Mouse (Mus musculus) Muller cell, postnatal 12 days (primary cell): ENCODE data around the gene Plaa.
"Not testable (repeated sequence)": the region's sequence is repeated elsewhere in the genome, so short reads cannot be mapped to it uniquely, and the experiment has no call there.

Experiments
- DNase-seq: peaks from one replicate; pipeline ENCODE4 v3.0.0-alpha.2; 2015; ENCODE audit errors: inconsistent ontology term

The Plaa gene

DNA sequence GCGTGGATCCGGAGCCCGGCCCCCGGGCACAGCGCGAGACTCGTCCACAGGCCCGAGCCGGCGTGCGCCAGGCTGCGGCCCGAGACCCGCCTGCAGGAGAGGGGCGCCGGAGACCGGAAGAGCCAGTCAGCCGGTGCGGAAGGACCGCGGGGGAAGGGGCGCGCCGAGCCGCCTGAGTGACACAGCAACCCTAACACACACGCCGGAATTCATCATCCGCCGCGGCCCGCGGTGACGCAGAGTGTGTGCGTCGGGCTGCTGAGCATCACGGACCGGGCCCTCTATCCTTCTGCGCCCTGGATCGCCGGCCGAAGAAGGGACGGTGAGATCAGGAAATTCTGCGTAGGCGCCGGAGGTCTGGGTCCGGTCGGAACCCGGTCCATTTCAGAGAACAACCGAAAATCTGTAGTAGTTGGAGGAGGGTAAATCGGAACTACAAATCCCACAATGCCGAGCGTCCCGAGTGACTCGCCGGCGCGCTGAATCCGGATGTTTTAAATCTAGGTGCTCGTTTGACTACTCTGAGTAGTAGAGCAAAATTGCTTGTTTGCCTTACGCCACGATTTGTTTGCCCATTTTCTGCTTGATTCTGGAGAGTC, at the start of gene Plaa:
Gene Plaa, minus strand, starts transcription at position 214 of the 599 bp plus-strand sequence.
- DNase-seq, result peak; percentile 97

DNA sequence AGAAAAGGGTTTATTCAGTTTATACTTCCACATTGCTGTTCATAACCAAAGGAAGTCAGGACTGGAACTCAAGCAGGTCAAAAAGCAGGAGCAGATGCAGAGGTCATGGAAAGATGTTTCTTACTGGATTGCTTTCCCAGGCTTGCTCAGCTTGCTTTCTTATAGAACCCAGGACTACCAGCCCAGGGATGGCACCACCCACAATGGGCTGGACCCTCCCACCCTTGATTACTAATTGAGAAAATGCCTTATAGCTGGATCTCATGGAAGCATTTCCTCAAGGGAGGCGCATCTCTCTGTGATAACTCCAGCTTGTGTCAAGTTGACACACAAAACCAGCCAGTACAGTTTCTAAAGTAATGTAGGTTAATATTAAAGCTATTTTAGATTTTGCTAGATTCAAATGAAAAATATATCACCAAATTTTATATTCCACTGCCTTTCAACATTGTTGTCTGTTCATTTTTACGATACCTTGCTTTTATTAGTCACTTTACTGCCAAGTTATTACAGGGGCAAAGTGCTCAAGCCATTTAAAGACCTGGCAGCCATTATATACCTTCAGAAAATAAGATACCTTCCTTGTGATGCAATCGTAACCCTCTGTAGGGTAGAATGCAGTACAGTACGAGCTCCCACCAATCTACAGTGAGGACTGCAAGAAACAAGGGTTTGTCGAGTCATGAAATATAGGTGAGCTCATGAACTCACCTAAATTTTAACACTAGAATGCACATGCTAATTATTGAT, 47.6 kb upstream of the Plaa start:
- DNase-seq, result not testable (repeated sequence)

DNA sequence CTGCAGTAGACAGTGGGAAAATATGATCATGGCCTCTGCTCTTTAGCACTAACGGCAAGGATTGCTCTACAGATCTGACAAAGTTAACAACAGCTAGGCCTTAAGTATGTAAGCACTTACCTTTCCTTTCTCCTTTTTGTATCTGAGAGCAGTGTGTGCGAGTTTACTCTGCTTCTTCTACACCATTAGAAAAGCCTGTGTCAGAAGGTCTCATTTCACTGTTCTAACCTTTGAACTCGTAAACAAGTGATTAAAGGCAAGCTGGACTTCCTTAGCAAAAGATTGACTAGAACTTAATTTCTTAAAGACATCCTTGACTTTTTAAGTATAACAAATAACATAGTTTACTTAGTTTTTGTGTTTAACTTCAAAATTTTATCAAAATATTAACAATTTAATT, 46.9 kb upstream of the Plaa start, which contains the start of gene Lrrc19:
Gene Lrrc19, minus strand, starts transcription at position 225 of the 400 bp plus-strand sequence.
- no peak for DNase-seq

DNA sequence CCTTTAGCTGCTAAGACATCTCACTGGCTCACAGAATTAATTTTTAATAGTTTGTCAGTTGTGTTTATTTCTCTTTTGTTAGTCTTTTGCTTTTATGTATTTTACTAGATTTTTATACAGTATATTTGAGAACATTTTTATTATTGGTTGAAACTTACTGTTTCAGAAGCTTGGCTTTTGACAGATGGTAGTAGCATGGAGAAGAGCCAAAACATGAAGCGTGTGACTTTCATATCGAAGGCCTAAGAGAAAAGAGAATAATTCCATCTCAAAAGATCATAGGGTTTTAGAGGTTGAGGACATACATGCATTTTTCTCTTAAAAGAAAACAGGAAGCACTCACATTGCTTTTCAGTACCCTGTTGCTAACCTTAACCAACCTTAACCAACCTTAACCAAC, 40.1 kb upstream of the Plaa start:
- DNase-seq, result no peak

DNA sequence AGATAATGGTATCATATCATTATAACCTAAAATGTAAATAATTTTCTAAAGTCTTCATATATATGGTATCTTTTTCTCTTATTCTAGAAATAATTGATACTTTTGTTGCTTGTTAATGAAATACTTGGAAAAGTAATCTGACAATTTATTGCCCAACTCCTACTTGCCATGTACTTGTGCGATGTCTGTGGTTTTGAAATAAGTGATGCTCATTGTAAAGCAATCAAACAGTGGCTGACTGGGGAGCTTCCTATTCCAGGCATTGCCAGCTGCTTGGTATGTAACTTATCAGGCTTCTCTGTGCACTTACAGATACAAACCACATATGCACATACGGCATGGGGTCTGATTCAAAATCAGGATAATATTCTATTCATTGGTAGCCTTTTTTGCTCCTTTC, 17.0 kb upstream of the Plaa start:
- peak; percentile 7 for DNase-seq

DNA sequence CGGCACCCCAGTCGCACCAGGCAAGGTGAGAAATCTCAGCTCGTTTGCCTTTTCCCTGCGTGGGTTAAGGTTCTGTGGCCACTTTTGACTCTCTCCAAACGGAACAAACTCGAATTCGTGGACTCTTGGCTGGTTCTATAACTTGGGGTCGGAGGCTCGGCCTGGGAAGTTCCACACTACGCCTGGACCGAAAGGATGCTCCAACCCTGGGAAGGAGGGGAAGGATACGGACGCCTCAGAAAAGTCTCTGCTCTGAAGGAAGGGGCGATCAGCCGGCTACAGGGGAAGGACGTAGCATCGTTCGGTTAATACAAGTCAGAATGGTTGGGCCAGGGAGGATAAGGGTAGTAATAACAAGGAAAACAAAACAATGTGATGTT, 11.6 kb upstream of the Plaa start:
- no peak for DNase-seq

DNA sequence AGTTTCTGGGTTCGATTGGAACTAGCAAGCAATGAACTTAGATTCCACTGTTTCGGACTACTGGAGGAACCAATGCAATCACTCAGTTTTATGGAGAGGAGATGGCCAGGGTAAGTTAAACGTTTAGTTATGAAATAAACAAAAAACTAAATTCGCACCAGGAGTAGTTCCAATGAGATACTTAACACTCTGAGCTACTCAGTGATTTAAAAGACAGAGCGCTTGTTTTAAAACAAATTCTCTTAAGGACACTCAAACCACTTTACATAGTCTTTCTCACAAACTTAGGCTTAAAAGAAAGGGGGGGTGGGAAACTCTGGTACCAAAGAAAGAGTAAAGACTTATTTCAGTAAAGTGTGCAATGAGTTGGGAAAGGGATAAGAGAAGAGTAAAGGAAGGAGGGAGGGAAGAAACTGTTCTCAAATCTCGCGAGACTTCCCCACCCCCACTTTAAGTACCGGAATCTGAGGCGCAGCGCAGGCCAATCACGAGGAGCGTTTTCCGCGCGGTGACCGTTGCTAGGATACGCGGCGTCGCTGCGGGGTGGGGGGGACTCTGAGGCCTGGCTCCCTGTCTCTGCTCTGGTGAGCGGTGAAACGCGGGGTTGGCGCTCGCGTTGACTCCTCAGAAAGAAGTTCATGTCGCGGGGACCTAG, 11.1 kb upstream of the Plaa start, which contains the start of gene Ift74:
Gene Ift74, plus strand, starts transcription at position 520 of the 655 bp plus-strand sequence.
- peak; percentile 98 for DNase-seq

DNA sequence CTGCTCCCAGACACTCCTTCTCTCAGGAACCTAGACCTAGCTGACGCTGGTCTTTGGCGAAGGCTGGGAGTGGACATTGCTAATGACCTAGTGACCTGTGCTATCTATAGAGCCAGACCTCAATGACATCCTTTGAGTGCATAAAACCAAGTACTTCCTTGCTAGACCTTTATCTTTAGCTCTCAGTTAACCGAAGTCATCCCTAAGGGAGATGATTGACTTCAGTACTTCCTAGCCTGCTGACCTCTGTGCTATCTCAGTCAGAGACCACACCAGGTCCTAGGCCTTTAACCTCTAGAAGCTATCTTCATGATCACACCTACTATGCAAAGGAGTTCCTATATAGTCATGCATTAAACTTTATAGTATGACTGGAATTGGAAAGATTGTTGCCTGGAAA, 7.3 kb upstream of the Plaa start:
- no peak for DNase-seq

DNA sequence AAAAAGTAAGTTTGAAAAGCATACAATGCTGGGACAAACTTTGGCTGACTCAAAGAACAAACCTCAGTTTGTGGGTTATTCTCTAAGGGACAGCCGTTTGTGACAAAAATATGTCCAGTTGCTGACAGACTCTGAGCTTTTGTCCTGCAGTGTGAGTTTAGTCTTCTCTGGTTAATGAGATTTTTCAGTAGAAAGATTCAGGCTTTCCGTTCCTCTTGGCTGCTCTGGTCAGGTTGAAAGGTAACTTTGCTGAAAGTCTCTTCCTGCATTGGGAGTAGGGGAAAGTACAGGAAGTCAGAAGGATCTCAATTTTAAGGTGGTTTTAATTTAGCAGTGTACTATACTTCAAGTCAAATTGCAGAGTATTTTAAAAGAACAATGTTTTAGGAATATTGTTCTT, 2.5 kb upstream of the Plaa start:
- DNase-seq, result no peak

DNA sequence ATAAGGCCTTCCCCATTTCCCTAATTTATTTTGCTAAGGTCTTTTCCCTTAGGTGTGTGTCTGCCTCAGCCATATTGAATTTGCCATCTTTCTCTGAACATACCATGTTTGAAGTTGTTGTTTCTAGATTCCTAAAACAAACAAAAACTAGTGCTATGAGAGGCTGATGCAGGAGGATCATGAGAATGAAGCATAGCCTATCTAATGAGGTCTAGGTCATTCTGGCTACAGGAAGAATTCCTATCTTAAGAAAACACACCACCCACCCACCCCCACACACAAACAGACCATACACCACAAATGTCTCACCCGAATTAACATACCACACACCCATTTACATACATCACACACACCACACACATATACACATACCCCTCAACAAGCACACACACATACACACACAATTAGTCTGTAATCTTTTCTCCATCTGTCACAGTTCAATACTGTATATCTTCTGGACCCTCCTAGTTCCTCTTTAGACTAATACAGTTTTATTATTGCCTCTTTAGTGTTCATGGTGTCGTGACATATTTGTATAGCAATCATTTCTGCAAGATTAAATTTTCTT, 1.5 kb upstream of the Plaa start:
- no peak for DNase-seq

DNA sequence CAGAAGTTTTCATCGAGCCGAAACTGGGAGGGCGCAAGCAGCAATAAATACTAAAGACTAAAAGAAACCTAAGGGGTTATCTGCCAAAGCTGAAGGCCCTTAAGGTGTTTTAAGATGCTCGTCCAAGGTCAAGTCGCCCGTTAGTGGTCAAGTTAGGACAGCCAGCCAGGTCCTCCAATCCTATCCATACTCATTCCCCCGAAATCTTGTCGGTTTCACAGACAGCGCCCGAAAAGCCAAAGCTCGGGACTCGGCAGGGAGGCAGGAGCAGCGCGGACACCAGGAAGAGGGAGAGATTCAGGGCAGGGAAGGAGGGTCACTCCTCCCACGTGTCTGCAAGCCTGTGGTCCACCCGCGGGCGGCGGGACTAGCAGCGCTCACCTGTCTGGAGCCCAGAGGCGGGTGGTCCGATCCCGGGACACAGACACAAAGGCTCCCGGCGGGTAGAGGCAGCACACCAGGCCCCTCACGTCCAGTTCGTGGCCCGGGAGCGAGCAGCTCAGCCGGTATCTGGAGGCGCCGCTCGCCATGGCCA, 481 bp downstream of the Plaa start:
- DNase-seq, result no peak

DNA sequence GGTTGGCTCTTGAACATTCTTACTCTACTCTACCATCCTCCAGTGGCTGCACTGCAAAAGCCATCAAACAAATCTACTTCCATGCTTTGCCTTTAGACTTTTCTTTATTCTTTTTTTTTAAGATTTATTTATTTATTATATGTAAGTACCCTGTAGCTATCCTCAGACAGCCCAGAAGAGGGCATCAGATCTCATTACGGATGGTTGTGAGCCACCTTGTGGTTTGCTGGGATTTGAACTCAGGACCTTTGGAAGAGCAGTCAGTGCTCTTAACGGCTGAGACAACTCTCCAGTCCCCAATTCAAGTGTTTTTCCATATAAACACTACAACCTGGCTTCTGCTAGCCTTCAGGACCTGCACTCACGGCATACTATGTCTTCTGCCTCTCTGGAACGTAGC, 1.6 kb downstream of the Plaa start:
- DNase-seq, result no peak

DNA sequence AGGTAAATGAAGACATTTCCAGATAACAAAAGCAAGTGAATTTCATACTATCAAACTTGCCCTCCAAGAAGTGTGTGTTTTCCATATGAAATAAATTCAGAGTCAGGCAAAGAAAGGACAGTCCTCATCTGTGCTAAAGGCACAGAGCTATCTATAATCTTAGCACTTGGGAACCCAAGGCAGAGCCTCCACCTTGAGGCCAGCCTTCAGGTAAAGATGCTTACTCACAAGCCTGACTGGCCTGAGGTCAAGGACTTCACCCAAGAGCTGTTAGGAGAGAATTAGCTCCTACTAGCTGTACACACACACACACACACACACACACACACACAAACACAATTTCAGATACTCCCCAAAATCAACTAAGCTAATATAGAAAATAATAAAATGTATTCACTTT, 10.3 kb downstream of the Plaa start:
- no peak for DNase-seq

DNA sequence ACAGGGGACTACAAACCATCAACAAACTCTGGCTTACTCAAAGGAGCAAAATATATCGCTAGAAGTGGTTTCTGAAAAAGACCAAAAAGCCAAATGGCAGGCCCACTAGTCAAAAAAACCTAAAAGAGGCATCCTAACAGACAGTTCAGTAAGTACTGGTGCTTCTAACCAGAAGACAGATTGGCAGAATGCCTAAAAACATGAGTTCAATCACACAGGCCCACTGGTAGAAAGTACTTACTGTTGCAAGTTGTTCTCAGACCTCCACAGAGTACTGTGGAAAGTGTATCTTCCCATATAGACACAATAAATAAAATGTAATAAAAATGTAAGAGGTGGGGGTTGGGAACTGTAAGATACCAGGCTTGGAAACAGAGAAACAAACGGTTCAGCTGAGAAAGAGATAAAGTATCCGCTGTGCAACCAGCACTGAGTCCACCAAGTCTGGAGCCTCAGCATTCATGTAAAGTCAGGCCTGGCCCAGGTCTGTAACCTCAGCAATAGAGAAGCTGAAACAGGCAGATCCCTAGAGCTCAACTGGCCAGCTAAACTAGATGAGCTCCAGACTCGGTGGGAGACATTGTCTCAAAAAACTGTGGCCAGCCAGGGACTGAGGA, 11.2 kb downstream of the Plaa start:
- no peak for DNase-seq

DNA sequence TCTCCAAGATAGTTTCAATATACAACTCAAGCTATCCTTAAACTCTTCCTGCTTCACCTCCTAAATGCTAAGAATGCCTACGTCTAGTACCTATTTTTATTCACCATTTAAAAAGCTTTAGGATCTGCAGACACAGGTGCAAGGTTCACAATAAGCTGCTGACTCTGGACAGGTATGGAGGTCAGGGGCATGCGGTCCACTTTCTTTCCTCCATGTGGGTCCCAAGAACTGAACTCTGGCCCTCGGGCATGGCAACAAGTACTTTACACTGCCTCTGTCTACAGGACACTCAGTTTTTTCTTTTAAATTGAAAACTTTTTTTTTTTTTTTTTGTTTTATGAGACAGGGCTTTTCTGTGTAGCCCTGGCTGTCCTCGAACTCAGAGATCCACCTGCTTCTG, 30.4 kb downstream of the Plaa start:
- DNase-seq, result no peak

DNA sequence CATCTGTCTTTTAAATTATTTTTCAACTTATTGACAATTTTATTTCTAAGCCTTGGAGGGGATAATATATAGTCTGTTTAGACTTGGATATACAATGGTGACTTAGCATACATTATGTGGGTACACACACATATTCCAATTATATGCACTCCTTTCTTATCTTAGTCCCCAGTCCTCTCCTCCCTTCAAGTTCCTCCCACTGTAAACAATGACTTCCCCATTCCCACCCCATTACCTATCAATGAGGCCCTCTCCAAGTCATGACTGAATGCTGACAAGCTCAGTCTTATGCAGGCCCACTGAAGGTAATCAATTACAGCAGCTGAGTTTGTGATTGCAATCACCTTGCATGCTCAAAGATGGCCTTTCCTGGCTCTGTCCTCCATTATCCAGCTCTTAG, 38.7 kb downstream of the Plaa start:
- DNase-seq, result no peak

DNA sequence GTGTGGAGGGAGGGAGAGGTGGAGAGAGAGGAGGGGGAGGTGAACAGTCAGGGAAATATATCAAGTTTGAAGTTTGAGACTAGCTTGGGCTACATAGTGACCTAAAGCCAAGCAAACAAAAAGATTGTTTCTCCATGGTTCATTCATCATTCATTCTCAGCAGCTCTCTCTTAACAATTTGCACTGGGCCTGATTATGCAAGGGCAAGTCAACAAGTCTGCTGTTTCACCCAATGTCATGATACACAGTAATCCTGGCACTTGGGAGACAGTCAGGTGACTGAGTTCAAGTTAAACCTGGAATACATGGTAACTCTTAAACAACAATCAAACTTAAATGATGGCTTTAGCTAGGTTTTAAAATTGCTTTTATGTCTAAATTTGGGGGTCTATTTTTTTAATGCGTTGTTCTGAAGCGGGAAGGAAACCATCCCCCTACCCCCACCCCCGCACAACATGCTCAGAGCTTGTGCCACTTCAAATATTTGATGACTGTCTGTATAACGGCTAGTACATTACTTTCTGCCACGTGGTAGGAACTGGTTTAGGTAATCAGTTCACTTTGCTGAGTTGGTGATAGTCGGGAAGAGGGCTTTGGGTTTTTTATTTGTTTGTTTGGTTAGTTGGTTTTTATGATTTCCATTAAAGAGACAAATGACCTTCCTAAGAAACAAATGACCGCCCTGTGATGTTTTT, 40.9 kb downstream of the Plaa start:
- no peak for DNase-seq

DNA sequence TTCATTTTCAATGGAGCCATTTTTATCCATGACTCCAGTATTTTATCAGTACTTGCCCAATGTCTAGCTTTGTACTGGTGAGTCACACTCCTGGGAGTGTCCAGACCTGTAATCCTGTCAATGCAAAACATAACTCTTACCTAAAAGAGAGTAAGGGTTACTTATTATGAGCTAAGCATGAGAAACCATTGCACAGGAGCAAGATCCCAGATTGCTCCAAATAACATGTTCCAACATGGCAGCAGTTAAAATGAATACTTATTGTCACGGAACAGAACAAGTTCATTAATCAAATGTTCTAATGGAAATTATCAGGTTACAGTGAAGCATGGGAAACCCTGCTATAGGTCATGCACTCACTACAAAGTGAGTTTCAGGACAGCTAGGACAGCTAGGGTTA, 42.7 kb downstream of the Plaa start:
- DNase-seq, result no peak

DNA sequence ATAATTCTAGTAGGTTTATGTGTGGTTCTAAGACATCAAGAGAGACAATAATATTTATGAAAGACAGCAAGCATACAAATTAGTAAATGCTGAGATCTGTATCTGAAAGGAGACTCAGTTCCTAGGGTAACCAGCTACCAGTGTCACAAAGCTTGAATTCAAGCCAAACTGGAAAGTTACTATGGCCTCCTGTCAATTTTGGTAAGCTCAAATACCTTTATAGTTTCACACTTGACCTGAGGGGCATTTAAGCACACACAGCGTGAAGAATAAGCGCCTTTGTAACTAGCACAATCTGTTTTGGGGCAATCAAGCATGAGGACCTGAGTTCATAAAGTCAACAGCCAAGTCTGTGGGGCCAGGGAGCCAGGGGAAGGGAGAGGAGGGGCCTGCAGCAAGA, 43.8 kb downstream of the Plaa start:
- peak; percentile 31 for DNase-seq

DNA sequence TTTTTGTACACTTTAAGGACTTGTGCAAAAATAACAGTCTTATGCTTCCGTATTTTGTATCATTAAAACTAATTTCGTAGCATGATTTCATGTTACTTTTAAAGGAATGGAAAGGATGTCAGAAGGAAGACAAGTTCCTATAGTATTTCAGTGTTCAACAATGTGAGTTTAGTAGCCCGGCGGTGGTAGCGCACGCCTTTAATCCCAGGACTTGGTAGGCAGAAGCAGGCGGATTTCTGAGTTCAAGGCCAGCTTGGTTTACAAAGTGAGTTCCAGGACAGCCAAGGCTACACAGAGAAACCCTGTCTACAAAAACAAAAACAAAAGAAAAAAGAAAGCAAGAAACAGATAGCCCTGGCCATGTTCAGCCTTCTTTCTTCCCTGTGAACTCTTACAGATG, 45.9 kb downstream of the Plaa start:
- no peak for DNase-seq
